Mouse (Mus musculus): Measurements from ENCODE around the gene Lama4.

Gene Lama4

GRCm38 (mm10) chr10:39157321-39157720 lies 192.0 kb downstream of the Lama4 start:
- no peak for DNase-seq (ENCODE audit: low read depth, low spot score)

- DNase-seq (ENCODE audit: low read depth, low spot score), result no peak
Measured at GRCm38 (mm10) chr10:39158306-39158705, 193.0 kb downstream of the Lama4 start.
